Mouse (Mus musculus): Measurements from ENCODE around the gene Lyplal1. TPM values are rescaled to one million over a fixed set of nuclear protein-coding genes. Genes with fewer than 3 reads are reported as not detected.

Gene Lyplal1
- not detected for polyA plus RNA-seq (2017; shearing (Covaris generic))

GRCm38 (mm10) chr1:186116701-186117488, at the start of gene Lyplal1:
Gene Lyplal1 (minus strand): TSS chr1:186117310.

